Mouse (Mus musculus): Measurements from ENCODE around the gene Cd99l2. TPM values are rescaled to one million over a fixed set of nuclear protein-coding genes. Genes with fewer than 3 reads are reported as not detected.

The Cd99l2 gene
- polyA plus RNA-seq, 1 experiment: 1.8 TPM

DNA sequence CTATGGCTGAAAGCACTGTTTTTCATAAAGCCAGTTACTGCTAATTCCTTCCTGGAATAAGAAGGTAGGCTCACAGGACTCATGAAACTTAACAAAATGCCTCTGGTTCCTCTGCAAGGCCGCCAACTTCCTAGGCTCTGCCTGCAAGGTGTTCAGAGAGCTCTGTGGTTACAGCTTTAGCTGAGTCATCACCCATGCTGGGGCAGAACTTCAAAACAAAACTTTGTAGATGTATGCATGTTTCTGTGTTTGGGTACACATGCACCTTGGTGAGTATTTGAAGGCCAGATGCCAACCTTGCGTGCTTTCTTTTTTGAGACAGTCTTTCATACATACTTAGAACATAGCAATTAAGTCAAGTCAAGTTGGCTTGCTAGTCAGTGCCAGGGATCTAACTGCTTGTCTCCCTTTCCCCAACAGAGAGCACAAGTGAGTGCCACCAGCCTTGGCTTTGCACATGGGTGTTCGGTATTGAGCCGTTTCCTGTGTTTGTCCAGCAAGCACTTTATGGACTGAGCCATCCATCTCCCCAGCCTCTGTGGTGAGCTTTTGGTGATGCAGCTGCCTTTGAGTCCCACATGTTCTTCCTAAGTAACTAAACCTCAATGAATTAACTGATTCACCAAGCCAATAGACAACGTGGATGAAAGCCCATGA lies 23.9 kb downstream of the Cd99l2 start:
- TF ChIP-seq CTCF (IDR thresholded peaks at IDR 0.05; ENCODE audit: extremely low read depth, insufficient read length, insufficient replicate concordance, low read depth, low read length) (no peak), POLR2A (IDR thresholded peaks at IDR 0.05; ENCODE audit: low read depth, low read length) (no peak)
- Histone ChIP-seq H3K27ac (ENCODE audit: insufficient read depth, low read depth, low read length) (no peak overlapping the region), H3K27me3 (ENCODE audit: control insufficient read depth, insufficient read depth, low read length) (no peaks in the 10 kb centered on the region), H3K4me1 (ENCODE audit: control insufficient read depth, insufficient read depth, insufficient read length, low read length) (no peaks in the 10 kb centered on the region), H3K36me3 (ENCODE audit: control insufficient read depth, insufficient read depth, low read length) (no peaks in the 10 kb centered on the region), H3K4me3 (ENCODE audit: low read depth, low read length) (no peak overlapping the region)
- 83% methylated on average over 5 of the region's 5 CpGs for WGBS

DNA sequence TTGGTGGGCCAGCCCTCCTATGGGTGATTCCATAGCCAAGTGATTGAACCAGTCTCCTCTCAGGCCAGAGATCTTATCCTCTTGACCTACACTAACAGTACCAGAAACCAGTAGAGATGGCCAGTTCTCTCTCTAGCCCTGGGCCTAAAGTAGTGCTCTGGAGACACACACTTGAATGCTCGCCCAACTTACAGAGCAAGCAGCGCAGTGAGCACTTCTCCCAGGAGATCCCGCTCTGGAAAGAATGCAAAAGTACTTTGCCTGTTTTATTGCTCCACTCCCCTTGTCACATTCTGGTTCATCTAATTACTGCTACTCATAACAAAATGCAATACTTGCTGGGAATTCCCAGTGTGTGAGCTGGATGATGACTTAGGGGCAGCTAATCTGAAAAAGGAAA lies 25.2 kb downstream of the Cd99l2 start:
- Histone ChIP-seq H3K27me3 (ENCODE audit: control insufficient read depth, insufficient read depth, low read length) (no peaks in the 10 kb centered on the region), H3K36me3 (ENCODE audit: control insufficient read depth, insufficient read depth, low read length) (no peaks in the 10 kb centered on the region), H3K4me1 (ENCODE audit: control insufficient read depth, insufficient read depth, insufficient read length, low read length) (no peaks in the 10 kb centered on the region), H3K4me3 (ENCODE audit: low read depth, low read length) (no peak overlapping the region), H3K27ac (ENCODE audit: insufficient read depth, low read depth, low read length) (no peak overlapping the region)
- TF ChIP-seq CTCF (IDR thresholded peaks at IDR 0.05; ENCODE audit: extremely low read depth, insufficient read length, insufficient replicate concordance, low read depth, low read length) (no peak), POLR2A (IDR thresholded peaks at IDR 0.05; ENCODE audit: low read depth, low read length) (no peak)
- WGBS: 84% methylated on average over 3 of the region's 3 CpGs

DNA sequence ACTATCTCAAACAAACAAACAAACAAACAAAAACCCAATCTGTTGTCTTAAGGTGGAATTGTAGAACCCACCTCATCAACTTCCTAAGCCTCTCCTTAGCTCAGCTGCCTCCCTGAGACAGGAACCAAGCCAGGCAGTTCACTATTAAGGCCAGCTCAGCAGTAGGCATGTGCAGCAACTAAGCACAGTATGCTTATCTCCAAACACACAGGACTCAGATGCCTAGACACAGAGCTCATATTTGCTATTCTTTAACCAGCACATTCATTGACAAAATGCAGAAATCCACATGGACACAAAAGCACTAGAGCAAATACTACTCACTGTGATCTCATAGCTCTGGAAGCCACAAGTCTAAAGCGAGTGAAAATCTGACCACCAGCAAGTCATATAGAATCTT lies 27.2 kb downstream of the Cd99l2 start:
- no peak overlapping the region for H3K4me3 ChIP-seq (ENCODE audit: low read depth, low read length)
- TF ChIP-seq CTCF (IDR thresholded peaks at IDR 0.05; ENCODE audit: extremely low read depth, insufficient read length, insufficient replicate concordance, low read depth, low read length): no peak
- TF ChIP-seq POLR2A (IDR thresholded peaks at IDR 0.05; ENCODE audit: low read depth, low read length): no peak
- no peak overlapping the region for H3K27ac ChIP-seq (ENCODE audit: insufficient read depth, low read depth, low read length)
- WGBS: 96% methylated on average over 1 of the region's 1 CpGs
- H3K36me3 ChIP-seq (ENCODE audit: control insufficient read depth, insufficient read depth, low read length): no peaks in the 10 kb centered on the region
- no peaks in the 10 kb centered on the region for H3K4me1 ChIP-seq (ENCODE audit: control insufficient read depth, insufficient read depth, insufficient read length, low read length)
- no peaks in the 10 kb centered on the region for H3K27me3 ChIP-seq (ENCODE audit: control insufficient read depth, insufficient read depth, low read length)

DNA sequence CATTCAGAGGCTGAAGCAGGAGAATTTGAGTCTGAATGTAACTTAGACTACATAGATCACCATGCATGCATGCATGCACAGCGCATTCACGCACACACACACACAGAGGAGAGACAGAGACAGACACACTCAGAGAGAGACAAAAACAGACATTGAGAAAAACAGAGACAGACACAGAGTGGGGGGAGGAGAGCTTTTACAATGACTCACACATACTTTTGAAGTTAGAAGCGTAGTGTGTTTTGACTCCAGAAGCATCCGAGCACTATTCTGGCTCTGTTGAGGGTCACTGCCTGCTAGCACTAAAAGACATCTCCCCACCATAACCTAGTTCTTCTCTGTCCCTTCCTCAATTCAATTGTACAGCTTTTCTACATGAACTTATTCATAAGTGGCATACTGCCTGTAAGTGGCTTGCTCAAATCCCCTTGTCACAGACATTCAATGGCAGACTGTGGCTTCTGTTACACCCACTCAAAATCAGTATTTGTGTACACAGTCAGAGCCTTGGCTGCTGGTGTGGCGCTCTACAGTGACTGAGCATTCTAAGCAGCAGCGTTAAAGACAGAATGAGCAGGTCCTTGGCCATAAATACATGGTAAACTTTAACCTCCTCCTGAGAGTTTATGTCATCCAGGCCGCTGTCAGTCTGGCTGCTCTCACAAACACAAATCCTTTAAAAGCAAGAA lies 28.4 kb downstream of the Cd99l2 start:
- H3K27ac ChIP-seq (ENCODE audit: insufficient read depth, low read depth, low read length): no peak overlapping the region
- H3K4me1 ChIP-seq (ENCODE audit: control insufficient read depth, insufficient read depth, insufficient read length, low read length): no peaks in the 10 kb centered on the region
- no peaks in the 10 kb centered on the region for H3K27me3 ChIP-seq (ENCODE audit: control insufficient read depth, insufficient read depth, low read length)
- WGBS: 63% methylated on average over 7 of the region's 7 CpGs
- no peaks in the 10 kb centered on the region for H3K36me3 ChIP-seq (ENCODE audit: control insufficient read depth, insufficient read depth, low read length)
- H3K4me3 ChIP-seq (ENCODE audit: low read depth, low read length): no peak overlapping the region
- TF ChIP-seq CTCF (IDR thresholded peaks at IDR 0.05; ENCODE audit: extremely low read depth, insufficient read length, insufficient replicate concordance, low read depth, low read length): no peak
- no peak for TF ChIP-seq POLR2A (IDR thresholded peaks at IDR 0.05; ENCODE audit: low read depth, low read length)

DNA sequence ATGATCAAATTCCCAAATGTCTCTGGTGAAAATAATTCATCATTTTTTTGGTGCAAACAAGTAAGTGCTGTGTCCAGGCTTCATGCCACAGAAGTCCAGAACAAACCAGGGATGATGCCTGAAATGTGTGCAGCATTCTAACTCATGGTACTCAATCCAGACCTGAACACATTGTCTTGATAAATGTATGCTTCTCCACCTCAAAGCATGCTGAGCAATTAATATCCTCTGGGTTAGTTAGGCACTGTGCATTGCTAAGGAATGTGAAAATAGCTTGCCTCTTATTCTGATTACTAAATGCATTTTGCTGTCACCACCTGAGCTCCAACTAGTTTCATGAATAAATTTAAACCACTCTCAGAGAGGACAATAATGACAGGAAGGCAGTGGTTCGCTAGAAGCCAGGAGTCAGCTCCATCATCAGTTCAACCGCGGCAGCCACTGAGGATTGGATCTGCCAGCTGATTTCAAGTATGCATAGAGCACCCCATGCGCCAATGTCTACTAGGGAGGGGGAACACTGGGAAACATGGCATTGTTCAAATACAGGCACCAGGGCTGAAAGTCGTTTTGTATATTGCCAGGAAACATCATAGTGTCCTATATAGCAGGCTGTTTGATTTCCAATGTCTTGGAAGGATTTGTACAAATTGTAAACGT lies 36.4 kb downstream of the Cd99l2 start:
- H3K36me3 ChIP-seq (ENCODE audit: control insufficient read depth, insufficient read depth, low read length): no peaks in the 10 kb centered on the region
- H3K4me1 ChIP-seq (ENCODE audit: control insufficient read depth, insufficient read depth, insufficient read length, low read length): no peaks in the 10 kb centered on the region
- H3K27ac ChIP-seq (ENCODE audit: insufficient read depth, low read depth, low read length): no peak overlapping the region
- WGBS: 79% methylated on average over 6 of the region's 6 CpGs
- H3K4me3 ChIP-seq (ENCODE audit: low read depth, low read length): no peak overlapping the region
- no peak for TF ChIP-seq CTCF (IDR thresholded peaks at IDR 0.05; ENCODE audit: extremely low read depth, insufficient read length, insufficient replicate concordance, low read depth, low read length)
- no peak for TF ChIP-seq POLR2A (IDR thresholded peaks at IDR 0.05; ENCODE audit: low read depth, low read length)
- H3K27me3 ChIP-seq (ENCODE audit: control insufficient read depth, insufficient read depth, low read length): no peaks in the 10 kb centered on the region

DNA sequence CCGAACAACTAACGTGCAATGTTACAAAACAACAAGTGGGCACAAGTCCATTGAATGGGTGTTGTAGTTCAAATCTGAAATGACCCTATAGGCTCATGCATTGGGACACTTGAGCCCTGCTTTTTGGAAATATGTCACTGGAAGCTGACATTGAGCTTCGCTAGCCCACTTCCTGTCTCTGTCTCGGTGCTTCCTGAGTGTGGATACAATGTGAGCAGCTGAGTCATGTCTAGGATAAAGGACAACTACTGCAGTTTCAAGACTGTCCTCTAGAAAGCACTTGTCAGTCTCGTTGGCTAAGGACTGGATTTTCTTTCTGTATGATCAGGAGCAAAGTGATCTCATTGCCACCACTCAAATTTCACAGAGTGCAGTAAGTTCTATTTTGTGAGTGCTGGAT lies 49.7 kb downstream of the Cd99l2 start:
- Histone ChIP-seq H3K4me1 (ENCODE audit: control insufficient read depth, insufficient read depth, insufficient read length, low read length) (no peaks in the 10 kb centered on the region), H3K27me3 (ENCODE audit: control insufficient read depth, insufficient read depth, low read length) (no peaks in the 10 kb centered on the region), H3K36me3 (ENCODE audit: control insufficient read depth, insufficient read depth, low read length) (no peaks in the 10 kb centered on the region), H3K27ac (ENCODE audit: insufficient read depth, low read depth, low read length) (no peak overlapping the region), H3K4me3 (ENCODE audit: low read depth, low read length) (no peak overlapping the region)
- TF ChIP-seq POLR2A (IDR thresholded peaks at IDR 0.05; ENCODE audit: low read depth, low read length) (no peak), CTCF (IDR thresholded peaks at IDR 0.05; ENCODE audit: extremely low read depth, insufficient read length, insufficient replicate concordance, low read depth, low read length) (no peak)
- WGBS: 83% methylated on average over 5 of the region's 5 CpGs

DNA sequence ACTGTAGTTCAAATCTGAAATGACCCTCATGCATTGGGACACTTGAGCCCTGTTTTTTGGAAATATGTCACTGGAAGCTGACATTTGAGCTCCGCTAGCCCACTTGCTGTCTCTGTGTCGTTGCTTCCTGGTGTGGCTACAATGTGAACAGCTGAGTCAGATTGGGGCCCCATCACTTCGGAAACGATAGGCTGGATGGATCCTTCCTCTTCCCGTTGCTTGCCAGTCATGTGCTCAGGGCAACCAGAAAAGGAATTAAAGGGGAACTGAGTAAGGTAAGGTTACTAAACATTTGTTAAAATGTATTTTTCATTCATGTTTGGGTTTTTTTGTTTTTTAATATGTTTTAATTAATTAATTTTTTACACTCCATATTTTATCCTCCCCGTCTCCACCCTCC lies 53.2 kb downstream of the Cd99l2 start:
- no peak overlapping the region for H3K4me3 ChIP-seq (ENCODE audit: low read depth, low read length)
- no peaks in the 10 kb centered on the region for H3K4me1 ChIP-seq (ENCODE audit: control insufficient read depth, insufficient read depth, insufficient read length, low read length)
- TF ChIP-seq POLR2A (IDR thresholded peaks at IDR 0.05; ENCODE audit: low read depth, low read length) (no peak), CTCF (IDR thresholded peaks at IDR 0.05; ENCODE audit: extremely low read depth, insufficient read length, insufficient replicate concordance, low read depth, low read length) (no peak)
- H3K27me3 ChIP-seq (ENCODE audit: control insufficient read depth, insufficient read depth, low read length): no peaks in the 10 kb centered on the region
- H3K36me3 ChIP-seq (ENCODE audit: control insufficient read depth, insufficient read depth, low read length): no peaks in the 10 kb centered on the region; the same call in 1 of the 2 replicates
- no peak overlapping the region for H3K27ac ChIP-seq (ENCODE audit: insufficient read depth, low read depth, low read length)
- WGBS: 88% methylated on average over 6 of the region's 6 CpGs
